Mouse (Mus musculus) neutrophil, adult 83 days (primary cell): ENCODE measurements around the gene Becn1. TPM values are rescaled to one million over a fixed set of nuclear protein-coding genes. Genes with fewer than 3 reads are reported as not detected.

Source experiments
- total RNA-seq, 2 experiments: library from RNA; stranded (reverse); gene quantifications; one replicate each; pipeline ENCODE4 v1.2.4; 2023

Gene Becn1
- 100 to 1,000 TPM; 134 to 148 TPM for total RNA-seq

DNA sequence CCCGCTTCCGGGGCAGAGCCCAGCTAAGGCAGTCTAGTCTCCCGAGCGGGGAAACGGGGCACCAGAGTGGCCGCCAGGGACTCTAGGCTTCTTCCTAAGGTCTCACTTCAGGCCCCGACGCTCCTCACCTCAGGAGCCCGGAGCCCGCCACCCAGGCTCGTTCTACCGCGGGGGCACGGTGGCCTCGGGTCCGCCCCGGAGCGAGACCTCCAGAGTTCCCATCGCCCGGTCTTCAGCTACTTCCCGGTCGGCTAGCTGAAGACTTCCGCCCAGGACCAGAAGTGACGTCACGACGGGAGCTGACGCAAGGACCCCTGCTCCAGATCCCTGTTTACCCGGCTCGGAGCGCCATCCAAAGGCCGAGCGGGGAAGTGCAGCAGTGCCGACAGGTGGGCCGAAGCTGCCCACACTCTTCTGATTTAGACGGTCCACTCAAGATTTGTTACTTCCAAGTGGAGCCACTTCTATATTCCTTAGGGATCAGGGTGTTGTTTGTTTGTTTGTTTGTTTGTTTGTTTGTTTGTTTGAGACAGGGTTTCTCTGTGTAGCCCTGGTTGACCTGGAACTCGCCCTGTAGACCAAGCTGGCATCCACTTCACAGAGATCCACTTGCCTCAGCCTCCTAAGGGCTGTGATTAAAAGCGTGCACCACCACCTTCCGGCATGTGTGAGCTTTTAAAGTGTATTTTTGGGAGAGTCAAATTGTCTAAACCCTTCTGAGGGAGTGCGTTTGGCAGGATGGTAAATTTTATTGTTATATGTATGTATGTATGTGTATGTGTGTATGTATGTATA is at the start of gene Becn1:
TSS of gene Becn1 (minus strand) at position 283 of the 795 bp plus-strand sequence.

DNA sequence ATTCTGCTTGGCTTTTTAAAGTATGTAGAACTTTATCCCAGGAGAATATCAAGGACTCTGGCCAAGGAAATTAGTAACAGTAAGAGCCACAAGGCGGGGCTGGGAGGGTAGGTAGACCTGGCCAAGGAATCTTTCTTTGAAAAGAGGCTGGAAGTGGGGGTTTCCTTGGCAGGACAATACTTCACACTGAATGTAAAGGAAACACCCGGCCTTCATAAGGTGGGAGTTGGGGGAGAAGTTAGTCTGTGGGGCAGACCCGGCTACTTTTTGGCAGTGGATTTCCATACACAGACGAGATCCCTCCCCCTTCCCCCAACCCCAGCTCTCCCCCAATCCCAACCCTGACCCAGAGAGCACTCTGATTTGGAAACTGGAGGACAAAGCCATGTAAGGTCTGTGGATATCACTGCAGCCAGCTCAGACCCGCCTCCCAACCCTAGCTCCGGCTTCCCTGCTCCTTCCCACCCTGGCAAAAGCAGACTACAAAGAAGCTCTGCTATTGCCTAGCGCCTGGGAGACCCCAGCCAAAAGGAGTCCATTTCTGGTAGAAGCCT is 28.4 kb upstream of the Becn1 start, which contains the start of gene Aoc3:
TSS of gene Aoc3 (plus strand) at position 235 of the 554 bp plus-strand sequence.

DNA sequence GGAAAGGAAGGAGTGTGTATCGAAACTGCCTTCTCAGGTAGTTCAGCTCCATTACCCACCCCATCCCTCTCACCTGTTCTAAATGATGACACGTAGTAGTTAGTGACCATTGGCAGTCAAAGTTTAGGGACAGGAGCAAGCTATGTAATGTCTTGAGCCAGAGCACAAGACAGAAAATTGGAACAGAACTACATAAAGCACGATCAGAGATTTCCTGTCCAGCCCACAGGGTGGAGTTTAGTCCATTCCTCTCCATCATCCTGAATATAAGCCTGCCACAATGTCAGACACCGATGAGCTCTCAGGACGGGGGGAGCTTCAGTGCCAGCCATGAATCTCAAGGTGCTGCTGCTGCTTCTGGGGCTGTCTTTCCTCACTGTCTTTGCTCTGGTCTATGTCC is 22.7 kb upstream of the Becn1 start, which contains the start of gene Aoc2:
TSS of gene Aoc2 (plus strand) at position 301 of the 400 bp plus-strand sequence.

DNA sequence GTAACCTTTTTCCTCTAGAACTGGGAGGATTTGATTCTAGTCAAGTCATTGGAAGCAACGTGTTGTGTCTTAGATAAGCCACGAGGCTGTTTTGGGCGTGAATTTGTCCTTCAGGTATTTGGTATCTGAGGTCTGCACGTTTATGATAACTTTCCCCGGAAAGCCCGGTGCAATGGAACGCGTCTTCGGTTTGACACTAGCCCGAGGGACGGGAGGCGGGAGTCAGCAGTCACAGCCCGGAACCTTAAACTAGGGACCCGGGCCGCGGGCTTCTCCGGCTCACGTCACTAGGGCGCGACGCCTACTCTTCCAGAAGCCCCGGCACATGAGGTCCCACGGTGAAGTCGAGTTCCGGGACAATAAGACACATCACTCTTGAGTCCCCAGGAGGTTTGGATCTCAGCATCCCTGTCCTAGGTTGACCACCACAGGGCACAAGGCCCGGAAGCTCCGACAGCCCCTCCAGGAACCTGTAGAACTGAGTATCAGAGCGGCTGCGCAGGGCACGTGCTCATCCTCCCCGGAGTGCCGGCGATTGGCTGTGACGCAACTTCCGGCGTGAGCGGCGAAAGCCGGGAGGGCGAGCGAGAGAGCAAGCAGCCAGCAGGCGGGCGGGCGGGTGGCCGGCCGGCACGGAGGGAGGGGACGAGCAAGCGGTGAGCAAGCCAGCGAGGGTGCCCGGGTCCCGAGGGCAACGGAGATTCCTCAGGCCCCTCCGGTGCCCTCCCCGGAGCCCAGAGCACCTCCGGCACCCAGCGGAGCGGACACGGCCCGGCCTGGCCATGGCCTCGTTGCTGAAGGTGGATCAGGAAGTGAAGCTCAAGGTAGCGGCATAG is 13.8 kb upstream of the Becn1 start, which contains the start of gene Psme3:
TSS of gene Psme3 (plus strand) at position 549 of the 836 bp plus-strand sequence.

DNA sequence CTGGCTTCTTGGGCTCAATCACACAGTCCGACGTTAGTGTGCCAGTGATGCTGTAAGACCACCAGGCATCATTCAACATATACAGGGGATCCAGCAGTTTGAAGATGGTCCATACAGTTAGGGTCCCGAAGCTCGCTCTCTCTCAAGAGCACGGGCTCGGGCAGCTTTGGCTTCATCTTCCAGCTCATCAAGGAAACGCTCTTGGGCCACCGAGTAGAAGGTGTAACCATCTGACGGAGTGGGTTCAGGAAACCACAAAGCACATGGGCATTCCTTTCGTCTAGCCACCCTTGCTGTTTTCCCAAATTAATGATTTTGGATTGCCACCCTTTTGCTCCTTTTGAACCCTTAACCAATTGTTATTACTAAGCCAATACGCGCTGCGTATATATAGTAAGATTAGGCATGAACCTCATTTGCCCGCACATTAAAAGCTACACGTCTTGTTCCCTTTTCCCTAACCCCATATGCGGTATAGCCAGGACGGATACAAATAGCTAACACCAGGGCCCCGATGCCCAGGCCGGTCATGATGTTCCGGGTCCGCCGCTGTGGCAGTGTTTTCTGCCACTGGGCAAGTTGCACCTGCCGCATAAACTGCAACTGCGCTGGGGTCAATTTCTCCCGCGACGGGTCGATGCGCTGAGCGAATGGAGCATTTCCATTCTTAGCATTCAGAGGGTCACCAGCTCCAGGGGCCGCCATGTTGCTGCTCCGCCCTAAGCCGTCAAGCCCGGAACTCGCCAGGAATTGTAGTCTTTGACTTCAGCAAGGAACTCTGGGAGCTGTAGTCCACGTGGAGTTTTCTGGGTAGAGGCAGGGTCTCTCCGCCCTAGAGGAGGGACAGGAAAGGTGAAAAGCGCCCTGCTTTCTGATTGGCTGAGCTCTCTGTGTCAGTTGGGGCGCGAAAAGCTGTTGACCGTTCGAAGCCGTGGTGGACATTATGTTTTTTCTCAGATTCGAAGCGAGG is 23.6 kb downstream of the Becn1 start, which contains the start of the genes Cntd1 and Coa3:
TSS of gene Cntd1 (plus strand) at position 790 of the 970 bp plus-strand sequence.
TSS of gene Coa3 (minus strand) at position 892 of the 970 bp plus-strand sequence.

GRCm38 (mm10) chr11:101259948-101260825 is 41.9 kb downstream of the Becn1 start, which contains the start of gene Wnk4:
Wnk4 (plus strand) TSS chr11:101260567.

DNA sequence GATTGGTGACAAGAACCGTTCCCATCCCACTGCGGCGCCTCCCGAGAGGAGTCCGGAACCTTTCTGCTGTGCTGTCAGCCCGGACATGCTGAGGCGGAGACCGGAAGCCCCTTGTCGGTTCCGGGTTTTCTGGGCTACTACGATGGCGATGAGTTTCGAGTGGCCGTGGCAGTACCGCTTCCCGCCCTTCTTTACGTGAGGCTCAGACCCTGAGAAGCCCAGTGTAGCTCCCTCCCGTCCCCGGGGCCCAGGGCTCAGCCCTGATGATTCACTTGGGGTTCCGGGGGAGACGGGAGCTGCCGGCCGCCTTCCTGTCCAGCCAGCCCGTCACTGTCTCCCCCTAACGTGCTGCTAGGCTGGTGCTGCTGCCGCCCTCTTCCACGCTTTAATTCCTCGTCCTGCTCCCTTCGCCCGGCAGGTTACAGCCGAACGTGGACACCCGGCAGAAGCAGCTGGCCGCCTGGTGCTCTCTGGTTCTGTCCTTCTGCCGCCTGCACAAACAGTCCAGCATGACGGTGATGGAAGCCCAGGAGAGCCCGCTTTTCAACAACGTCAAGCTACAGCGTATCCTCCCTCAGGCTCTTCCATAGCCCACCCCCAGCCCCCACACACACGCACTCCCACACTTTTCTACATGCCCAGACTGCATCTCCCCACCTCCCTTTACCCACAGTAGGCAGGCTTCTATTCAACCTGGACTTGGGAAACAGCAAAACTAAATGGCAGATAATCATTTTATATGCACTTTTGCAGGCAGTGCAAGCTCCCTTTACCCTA is 48.3 kb downstream of the Becn1 start, which contains the start of gene Vps25:
TSS of gene Vps25 (plus strand) at position 95 of the 777 bp plus-strand sequence.

DNA sequence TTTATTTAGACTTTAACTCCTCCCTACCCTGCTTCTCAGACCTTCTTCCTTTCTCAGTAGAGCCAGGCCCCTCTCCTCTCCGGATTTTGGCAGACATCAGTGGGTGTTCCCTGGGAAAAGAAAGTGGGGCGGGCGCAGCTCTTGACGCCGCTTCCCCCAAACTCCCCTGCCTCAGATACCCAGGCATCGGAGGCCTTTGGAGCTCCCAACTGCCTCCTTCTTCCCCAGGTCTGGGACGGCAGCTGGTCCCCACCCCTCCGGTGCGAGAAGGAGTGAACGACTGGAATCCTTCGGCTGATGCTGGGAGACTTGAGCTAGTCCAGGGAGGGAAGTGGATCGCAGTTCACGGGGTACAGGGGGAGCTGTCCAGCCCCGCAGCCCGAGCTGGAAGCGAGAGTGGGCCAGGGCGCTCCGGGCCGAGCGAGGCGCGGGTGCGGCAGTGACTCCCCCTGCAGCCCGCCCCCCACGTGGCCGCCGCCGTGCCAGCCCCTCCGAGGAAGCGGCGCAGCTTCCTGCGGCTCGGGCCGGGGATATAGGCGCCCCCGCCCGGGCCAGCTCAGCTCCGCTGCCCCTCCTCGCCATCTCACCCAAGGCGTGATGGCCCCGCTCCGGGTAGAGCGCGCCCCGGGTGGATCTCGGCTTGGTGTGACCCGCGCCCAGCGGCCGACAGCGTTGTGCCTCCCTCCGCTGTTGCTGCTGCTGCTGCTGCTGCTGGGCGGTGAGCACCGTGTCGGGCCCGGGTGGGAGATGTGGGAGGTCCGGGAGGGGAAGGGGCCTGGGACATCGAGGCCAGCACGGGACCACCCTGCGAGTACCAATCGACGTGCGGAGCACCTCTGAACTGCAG is 56.0 kb downstream of the Becn1 start, which contains the start of gene Ramp2:
TSS of gene Ramp2 (plus strand) at position 174 of the 847 bp plus-strand sequence.

Other genes with a start within 250 kb of the Becn1 start
- gene Naglu, start 232.3 kb downstream of the Becn1 start, total RNA-seq, result 1 to 10 TPM; 7.5 to 8.9 TPM
- 1 to 10 TPM in 1 of 2 experiments, under 1 TPM in 1; 0.59 to 1.1 TPM for gene Hsd17b1, start 223.9 kb downstream of the Becn1 start, total RNA-seq
- 10 to 100 TPM; 13.1 to 15.3 TPM for gene Coasy, start 219.7 kb downstream of the Becn1 start, total RNA-seq
- 10 to 100 TPM; 44.8 to 49.5 TPM for gene Mlx, start 215.0 kb downstream of the Becn1 start, total RNA-seq
- gene Psmc3ip, start 206.8 kb downstream of the Becn1 start, total RNA-seq, result 1 to 10 TPM; 6.7 to 8.6 TPM
- gene Retreg3, start 182.4 kb downstream of the Becn1 start, total RNA-seq, result 10 to 100 TPM; 29.7 to 32.7 TPM
- 10 to 100 TPM; 17.5 to 20.9 TPM for gene Tubg1, start 182.3 kb downstream of the Becn1 start, total RNA-seq
- 1 to 10 TPM; 1.8 to 2.7 TPM for gene Tubg2, start 146.4 kb downstream of the Becn1 start, total RNA-seq
- gene Cntnap1, start 131.8 kb downstream of the Becn1 start, total RNA-seq, result under 1 TPM; 0.64 to 0.99 TPM
- 1 to 10 TPM; 2.9 to 3.2 TPM for gene Plekhh3, start 130.9 kb downstream of the Becn1 start, total RNA-seq
- under 1 TPM; 0.77 to 0.83 TPM for gene Ccr10, start 126.8 kb downstream of the Becn1 start, total RNA-seq
- gene Ezh1, start 75.8 kb downstream of the Becn1 start, total RNA-seq, result 10 to 100 TPM; 40.5 to 48.5 TPM
- not detected for gene Ramp2, start 56.3 kb downstream of the Becn1 start, total RNA-seq
- 10 to 100 TPM; 59.3 to 60.8 TPM for gene Vps25, start 48.6 kb downstream of the Becn1 start, total RNA-seq
- gene Wnk4, start 41.7 kb downstream of the Becn1 start, total RNA-seq, result 1 to 10 TPM in 1 of 2 experiments, under 1 TPM in 1; 0.93 to 1.4 TPM
- 1 to 10 TPM; 1.1 TPM for gene Cntd1, start 23.3 kb downstream of the Becn1 start, total RNA-seq
- 10 to 100 TPM; 28.9 to 32.6 TPM for gene Coa3, start 23.2 kb downstream of the Becn1 start, total RNA-seq
- gene Psme3, start 13.9 kb upstream of the Becn1 start, total RNA-seq, result 10 to 100 TPM; 71.5 to 76.8 TPM
- gene Aoc2, start 22.8 kb upstream of the Becn1 start, total RNA-seq, result 1 to 10 TPM; 3.7 to 4.9 TPM
- gene Aoc3, start 28.3 kb upstream of the Becn1 start, total RNA-seq, result under 1 TPM; 0.13 to 0.18 TPM
- gene G6pc, start 65.3 kb upstream of the Becn1 start, total RNA-seq, result not detected
- 10 to 100 TPM; 17.1 to 19.2 TPM for gene Aarsd1, start 115.3 kb upstream of the Becn1 start, total RNA-seq
- 1 to 10 TPM; 1.6 to 2.0 TPM for gene Gm27029, start 122.5 kb upstream of the Becn1 start, total RNA-seq
- gene Rundc1, start 122.8 kb upstream of the Becn1 start, total RNA-seq, result 1 to 10 TPM; 6.6 to 7.7 TPM
- under 1 TPM; 0.35 to 0.82 TPM for gene Ptges3l, start 123.0 kb upstream of the Becn1 start, total RNA-seq
- gene Rpl27, start 140.0 kb upstream of the Becn1 start, total RNA-seq, result 10 to 100 TPM; 45.5 to 47.2 TPM
- 10 to 100 TPM; 16.4 to 21.7 TPM for gene Ifi35, start 146.1 kb upstream of the Becn1 start, total RNA-seq
- gene Rnd2, start 162.7 kb upstream of the Becn1 start, total RNA-seq, result under 1 TPM in 1 of 2 experiments, not detected in 1; 0.61 TPM
- 10 to 100 TPM; 14.6 to 16.3 TPM for gene Vat1, start 163.9 kb upstream of the Becn1 start, total RNA-seq
- gene Brca1, start 249.7 kb upstream of the Becn1 start, total RNA-seq, result 10 to 100 TPM; 15.4 to 19.1 TPM
- gene Nbr1, start 249.9 kb upstream of the Becn1 start, total RNA-seq, result 10 to 100 TPM; 59.5 to 80.0 TPM